Mouse (Mus musculus) forebrain, embryonic 10.5 days (tissue): ENCODE measurements at regions not wholly inside any gene's neighbourhood (a gene's known extent, or its start where the extent isn't known, plus 50 kb on each side); places are given as distances from the start of the nearest gene placed in this dataset. TPM values are rescaled to one million over a fixed set of nuclear protein-coding genes. Genes with fewer than 3 reads are reported as not detected.

Source experiments
- DNase-seq: peaks from one replicate; pipeline ENCODE4 v3.0.0-alpha.2; 2017; ENCODE audit warnings: low spot score; ENCODE audit errors: extremely low spot score
- H3K27ac ChIP-seq: fragments of 300-500 bp; sonication (generic); 2 replicates; pipeline ENCODE4 v1.5.1; 2016; ENCODE audit warnings: mild to moderate bottlenecking
- H3K27me3 ChIP-seq: fragments of 300-500 bp; sonication (generic); 2 replicates; pipeline ENCODE4 v1.6.1; 2016; ENCODE audit warnings: mild to moderate bottlenecking; ENCODE audit not compliant: poor library complexity, severe bottlenecking
- H3K36me3 ChIP-seq: fragments of 300-500 bp; sonication (generic); replicated peaks from 2 replicates; pipeline ENCODE4 v1.6.1; 2016; ENCODE audit warnings: mild to moderate bottlenecking, moderate library complexity
- H3K4me1 ChIP-seq: fragments of 300-500 bp; sonication (generic); 2 replicates; pipeline ENCODE4 v1.6.1; 2016
- H3K4me3 ChIP-seq: fragments of 300-500 bp; sonication (generic); 2 replicates; pipeline ENCODE4 v1.5.1; 2016; ENCODE audit warnings: mild to moderate bottlenecking, moderate library complexity
- H3K9me3 ChIP-seq: fragments of 300-500 bp; sonication (generic); 2 replicates; pipeline ENCODE4 v1.6.1; 2016; ENCODE audit warnings: mild to moderate bottlenecking, moderate library complexity
- WGBS: fragments of 180-500 bp; shearing (Covaris S2); methylation state at CpG from one replicate; pipeline ENCODE4 v1.1.7; 2016; 5-methylcytosine and 5-hydroxymethylcytosine counted together
- microRNA-seq: library from miRNA; unstranded; fragments of <30 nt; microRNA quantifications from one replicate; pipeline ENCODE4, GENCODE M21; 2017

DNA sequence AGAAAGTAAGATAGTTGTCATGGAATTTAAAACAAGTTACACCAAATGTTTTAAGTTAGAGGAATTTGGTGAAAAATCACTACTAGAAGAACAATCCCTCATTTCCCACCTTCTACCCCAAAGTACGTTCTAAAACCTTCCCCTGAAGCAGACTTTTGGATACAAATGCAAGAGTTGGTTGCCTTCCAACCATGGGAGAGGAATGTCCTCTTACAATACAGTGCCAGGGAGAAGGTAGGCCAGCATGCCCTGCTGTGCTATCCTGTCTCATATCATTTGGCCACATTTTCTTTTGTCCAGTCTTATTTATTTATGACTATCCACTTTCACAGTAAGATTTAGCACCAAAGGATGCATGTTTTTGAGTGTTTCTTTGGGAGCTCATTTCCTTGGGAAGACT lies 66.2 kb upstream of the Mpdz start:
- Histone ChIP-seq H3K4me1 (no peaks in the 10 kb centered on the region; the same call in 1 of the 2 replicates), H3K27ac (no peak overlapping the region), H3K4me3 (no peak overlapping the region), H3K9me3 (no peaks in the 10 kb centered on the region), H3K27me3 (no peaks in the 10 kb centered on the region), H3K36me3 (no peaks in the 10 kb centered on the region)
- 89% methylated on average over 1 of the region's 1 CpGs for WGBS
- DNase-seq: no peak

DNA sequence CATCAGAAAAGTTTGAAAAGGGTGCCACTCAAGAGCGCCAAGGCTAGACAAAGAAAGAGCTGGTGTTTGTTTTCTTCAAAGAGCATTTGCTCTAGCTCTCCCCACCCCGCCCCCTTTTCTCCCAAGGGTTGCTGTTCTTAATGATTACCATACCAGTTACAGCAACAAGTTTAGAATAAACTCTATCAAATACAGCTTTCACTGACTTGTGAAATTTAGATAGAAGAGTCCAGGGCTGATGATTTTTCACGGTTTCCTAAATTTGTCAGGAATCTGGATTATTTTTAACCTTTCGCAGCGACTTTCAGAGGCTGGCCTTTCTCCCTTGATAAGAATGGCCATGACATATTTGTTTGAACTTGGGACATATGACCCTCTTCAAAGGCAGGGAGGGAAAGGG lies 64.2 kb upstream of the Mpdz start:
- H3K9me3 ChIP-seq: no peaks in the 10 kb centered on the region
- no peaks in the 10 kb centered on the region for H3K36me3 ChIP-seq
- no peak for DNase-seq
- no peak overlapping the region for H3K27ac ChIP-seq
- WGBS: 90% methylated on average over 5 of the region's 5 CpGs
- H3K27me3 ChIP-seq: no peaks in the 10 kb centered on the region
- H3K4me1 ChIP-seq: no peaks in the 10 kb centered on the region
- H3K4me3 ChIP-seq: no peak overlapping the region

DNA sequence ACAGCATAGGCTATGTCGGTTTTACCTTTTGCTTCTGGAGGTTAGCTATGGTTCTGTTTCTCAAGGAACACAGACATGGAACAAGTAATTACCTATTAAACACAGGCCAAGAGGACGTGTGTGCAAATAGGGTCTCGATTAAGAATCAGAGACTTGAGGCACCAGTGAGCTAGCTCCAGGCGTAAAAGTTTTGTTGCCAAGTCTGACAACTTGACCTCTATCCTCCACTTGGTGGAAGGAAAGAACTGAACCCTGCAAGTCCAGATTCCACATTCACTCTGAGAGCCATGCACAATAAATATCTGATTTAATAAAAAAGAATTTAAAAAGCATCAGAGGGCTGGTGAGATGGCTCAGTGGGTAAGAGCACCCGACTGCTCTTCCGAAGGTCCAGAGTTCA lies 63.7 kb upstream of the Mpdz start:
- Histone ChIP-seq H3K27me3 (no peaks in the 10 kb centered on the region), H3K4me1 (no peaks in the 10 kb centered on the region), H3K36me3 (no peaks in the 10 kb centered on the region), H3K4me3 (no peak overlapping the region), H3K27ac (no peak overlapping the region), H3K9me3 (no peaks in the 10 kb centered on the region)
- WGBS: 91% methylated on average over 6 of the region's 6 CpGs
- no peak for DNase-seq

DNA sequence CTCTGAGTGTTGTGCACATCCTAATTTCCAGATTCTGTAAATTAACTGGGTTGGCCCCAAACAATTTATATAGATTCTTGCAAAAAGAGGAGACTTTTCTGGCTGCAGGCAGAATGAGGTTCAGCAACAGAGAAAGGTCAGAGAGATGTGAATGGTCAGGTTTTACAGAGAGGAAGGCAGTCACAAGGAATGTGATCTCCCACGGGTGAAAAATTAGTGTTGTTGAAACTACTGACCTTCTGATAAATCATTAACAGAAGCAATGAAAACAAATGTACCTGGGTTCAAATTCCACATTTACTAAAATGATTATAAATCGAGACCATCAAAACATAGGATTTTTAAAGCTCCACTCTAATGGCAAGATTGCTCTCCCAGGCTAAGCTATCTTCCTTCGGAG lies 62.5 kb upstream of the Mpdz start:
- 86% methylated on average over 3 of the region's 3 CpGs for WGBS
- Histone ChIP-seq H3K4me3 (no peak overlapping the region), H3K27me3 (no peaks in the 10 kb centered on the region), H3K27ac (no peak overlapping the region), H3K4me1 (no peaks in the 10 kb centered on the region), H3K36me3 (no peaks in the 10 kb centered on the region), H3K9me3 (no peaks in the 10 kb centered on the region)
- no peak for DNase-seq

DNA sequence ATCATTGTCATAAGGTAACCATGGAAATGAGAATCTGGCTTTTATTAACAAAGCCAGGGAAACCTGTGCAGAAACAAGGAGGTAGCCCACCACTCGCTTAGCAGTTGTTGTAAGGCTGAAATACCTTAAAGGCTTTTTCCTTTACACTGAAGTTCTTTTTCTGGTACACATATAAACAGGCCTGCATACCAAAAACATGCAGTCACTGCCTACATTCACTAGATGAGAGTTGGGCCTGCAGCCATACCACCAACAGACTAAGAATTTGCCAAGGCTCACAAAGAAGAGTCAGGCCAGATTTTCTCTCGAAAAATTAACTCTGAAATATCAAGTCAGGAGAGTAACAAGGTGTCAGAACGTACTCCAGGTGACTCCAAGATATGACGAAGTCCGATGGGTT lies 61.3 kb upstream of the Mpdz start:
- no peak for DNase-seq
- H3K4me3 ChIP-seq: no peak overlapping the region
- H3K9me3 ChIP-seq: no peaks in the 10 kb centered on the region
- H3K36me3 ChIP-seq: no peaks in the 10 kb centered on the region
- H3K27ac ChIP-seq: no peak overlapping the region
- 85% methylated on average over 5 of the region's 5 CpGs for WGBS
- no peaks in the 10 kb centered on the region for H3K27me3 ChIP-seq
- H3K4me1 ChIP-seq: no peaks in the 10 kb centered on the region

DNA sequence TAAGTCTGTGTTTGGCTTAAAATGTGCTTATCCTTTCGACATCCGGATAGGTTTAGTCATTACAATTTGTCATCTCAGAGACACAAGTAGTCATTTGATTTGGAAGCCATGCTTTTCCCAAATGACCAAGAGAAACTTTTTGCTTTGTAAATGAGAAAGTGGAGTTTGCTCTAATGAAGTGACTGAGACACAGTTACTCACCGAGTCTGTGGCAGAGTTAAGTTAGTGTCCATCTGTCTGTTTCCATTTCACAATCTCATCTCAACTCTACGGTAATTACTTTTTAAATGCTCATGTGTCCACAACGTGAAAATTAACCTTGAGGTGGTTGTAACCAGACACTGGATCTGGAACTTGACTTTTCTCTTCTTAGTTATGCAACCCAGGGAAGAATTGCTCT lies 59.2 kb upstream of the Mpdz start:
- Histone ChIP-seq H3K9me3 (no peaks in the 10 kb centered on the region), H3K4me1 (no peaks in the 10 kb centered on the region), H3K4me3 (no peak overlapping the region), H3K36me3 (no peaks in the 10 kb centered on the region), H3K27ac (no peak overlapping the region), H3K27me3 (no peaks in the 10 kb centered on the region)
- DNase-seq: no peak
- 83% methylated on average over 5 of the region's 5 CpGs for WGBS

DNA sequence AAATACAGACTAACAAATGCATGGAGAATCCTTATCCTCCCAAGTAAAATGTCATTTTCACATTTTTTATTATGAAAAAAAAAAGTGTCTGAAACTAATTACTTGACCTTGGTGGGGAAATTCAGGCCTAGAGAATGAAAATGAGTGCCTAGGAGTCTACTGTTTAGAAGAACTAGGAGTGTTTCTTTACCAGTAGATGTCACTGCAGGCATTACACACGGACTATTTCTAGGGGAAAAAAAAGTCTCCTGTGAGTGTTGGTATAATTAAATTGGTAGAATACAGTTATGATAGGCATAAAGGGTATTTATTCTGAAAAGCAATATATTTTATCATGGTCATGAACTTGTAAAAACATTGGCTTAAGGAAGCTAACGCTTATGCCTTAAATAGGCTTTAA lies 55.5 kb upstream of the Mpdz start:
- Histone ChIP-seq H3K9me3 (no peaks in the 10 kb centered on the region), H3K4me1 (no peaks in the 10 kb centered on the region), H3K36me3 (no peaks in the 10 kb centered on the region), H3K27ac (no peak overlapping the region), H3K4me3 (no peak overlapping the region), H3K27me3 (no peaks in the 10 kb centered on the region)
- DNase-seq: no peak
- 55% methylated on average over 2 of the region's 2 CpGs for WGBS

DNA sequence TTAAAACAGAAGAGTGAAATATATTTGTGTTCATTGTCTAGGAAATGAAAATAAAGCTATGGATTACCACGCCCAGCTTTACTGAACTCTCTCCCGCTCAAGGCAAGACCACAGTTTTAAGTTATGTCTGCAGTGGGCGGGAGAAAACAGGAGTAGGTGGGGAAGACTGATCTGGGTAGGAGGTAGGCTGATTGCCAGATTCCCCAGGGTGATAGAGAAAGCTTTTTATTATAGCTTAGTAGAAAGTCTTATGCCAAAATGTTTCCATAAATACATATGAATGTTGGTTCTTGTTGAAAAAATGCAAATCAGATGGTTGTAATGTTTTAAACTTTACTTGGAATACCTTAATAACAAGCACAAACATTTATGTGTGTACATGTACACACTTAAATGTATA lies 50.2 kb upstream of the Mpdz start:
- no peak overlapping the region for H3K27ac ChIP-seq
- H3K9me3 ChIP-seq: no peaks in the 10 kb centered on the region
- H3K27me3 ChIP-seq: no peaks in the 10 kb centered on the region
- no peak for DNase-seq
- no peaks in the 10 kb centered on the region for H3K4me1 ChIP-seq
- H3K4me3 ChIP-seq: no peak overlapping the region
- WGBS: 92% methylated on average over 3 of the region's 3 CpGs
- H3K36me3 ChIP-seq: no peaks in the 10 kb centered on the region

Small RNA genes in the stretch of these regions (microRNA-seq; reads per million reads assigned to microRNA genes)
- gene Gm22402: not detected
